Mouse (Mus musculus) heart, adult 11 months (tissue): ENCODE data around the gene Gm35315.
"Not testable (repeated sequence)": the region's sequence is repeated elsewhere in the genome, so short reads cannot be mapped to it uniquely, and the experiment has no call there.

Source experiments
- DNase-seq: peaks from one replicate; pipeline ENCODE4 v3.0.0; 2022

The Gm35315 gene

GRCm38 (mm10) chr5:110100921-110101631 lies 6.9 kb upstream of the Gm35315 start:
- DNase-seq = peak; percentile 95

- DNase-seq = no peak
Observed at GRCm38 (mm10) chr5:110099656-110100580, 5.7 kb upstream of the Gm35315 start, which contains the start of gene Plcxd1. Gene Plcxd1 (plus strand): TSS chr5:110099969.

- DNase-seq = peak; percentile 79
Observed at GRCm38 (mm10) chr5:110098991-110099477, 4.8 kb upstream of the Gm35315 start.

GRCm38 (mm10) chr5:110094847-110095213 lies 610 bp upstream of the Gm35315 start:
- DNase-seq = no peak

- DNase-seq = no peak
Observed at GRCm38 (mm10) chr5:110091546-110091945, 2.7 kb downstream of the Gm35315 start.

- DNase-seq = peak; percentile 52
Observed at GRCm38 (mm10) chr5:110086161-110086866, 7.9 kb downstream of the Gm35315 start.

GRCm38 (mm10) chr5:110082961-110083360 lies 11.3 kb downstream of the Gm35315 start:
- no peak for DNase-seq

GRCm38 (mm10) chr5:110072413-110072812 lies 21.8 kb downstream of the Gm35315 start, which contains the start of gene Gm17655:
Gene Gm17655 (minus strand): TSS chr5:110072513.
- not testable (repeated sequence) for DNase-seq

GRCm38 (mm10) chr5:110057637-110058408 lies 36.4 kb downstream of the Gm35315 start:
- DNase-seq = peak; percentile 99
